Mouse (Mus musculus): ENCODE results near the gene Ubxn4.

GRCm38 (mm10) chr1:128328218-128328617 is 84.5 kb downstream of the Ubxn4 start, which contains the start of gene Lct:
- TF ChIP-seq MAX (IDR thresholded peaks at IDR 0.05) (no peak), CTCF (IDR thresholded peaks at IDR 0.05; ENCODE audit: control insufficient read depth, insufficient read depth, insufficient read length) (no peak), CEBPB (IDR thresholded peaks at IDR 0.05; ENCODE audit: low read depth) (no peak)
